Mouse (Mus musculus) megakaryocyte progenitor cell, adult 5-6 weeks (primary cell): ENCODE data around the gene Fam53a. TPM values are rescaled to one million over a fixed set of nuclear protein-coding genes. Genes with fewer than 3 reads are reported as not detected.

Experiments
- ATAC-seq: replicated peaks from 2 replicates; pipeline ENCODE4 v1.8.0; 2016; ENCODE audit warnings: mild to moderate bottlenecking, moderate TSS enrichment, inconsistent platforms; ENCODE audit not compliant: poor library complexity
- total RNA-seq, 2 experiments: library from RNA; stranded (forward) in 1 of 2; stranded (reverse) in 1 of 2; fragments of 157-497, 149-512 nt in 1 of 2; fragments of 200-1000 nt in 1 of 2; gene quantifications; 2 replicates each; pipeline versions ENCODE4 v1.2.3 to v1.2.4; 2015 to 2017

The Fam53a gene
- total RNA-seq, 2 experiments from 2014 or later = 25.9 to 27.6 TPM

GRCm38 (mm10) chr5:33632526-33632925, 3.1 kb upstream of the Fam53a start:
- no peak for ATAC-seq

DNA sequence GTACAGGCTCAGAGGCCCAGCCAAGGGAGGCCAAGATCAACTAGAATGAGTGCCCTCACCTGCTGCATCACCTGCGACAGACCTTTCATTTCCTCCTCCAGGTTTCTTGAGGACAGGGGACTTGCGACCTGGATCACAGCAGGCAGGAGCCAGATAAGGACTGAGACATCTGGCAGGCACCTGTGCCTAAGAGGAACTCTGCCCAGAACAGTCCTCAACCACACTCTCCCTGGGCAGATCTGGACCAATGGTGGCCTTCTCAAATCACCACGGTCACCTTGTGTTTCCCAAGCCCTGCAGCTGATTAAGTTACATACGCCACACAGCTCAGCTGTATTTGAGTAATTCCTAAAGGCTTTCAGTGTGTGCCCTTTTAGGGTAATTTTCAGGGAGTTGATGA, 1.2 kb upstream of the Fam53a start:
- no peak for ATAC-seq

- peak; percentile 33 for ATAC-seq
Observed at GRCm38 (mm10) chr5:33630061-33630460, 626 bp upstream of the Fam53a start.

GRCm38 (mm10) chr5:33628820-33629300, 575 bp downstream of the Fam53a start:
- ATAC-seq = peak; percentile 12

DNA sequence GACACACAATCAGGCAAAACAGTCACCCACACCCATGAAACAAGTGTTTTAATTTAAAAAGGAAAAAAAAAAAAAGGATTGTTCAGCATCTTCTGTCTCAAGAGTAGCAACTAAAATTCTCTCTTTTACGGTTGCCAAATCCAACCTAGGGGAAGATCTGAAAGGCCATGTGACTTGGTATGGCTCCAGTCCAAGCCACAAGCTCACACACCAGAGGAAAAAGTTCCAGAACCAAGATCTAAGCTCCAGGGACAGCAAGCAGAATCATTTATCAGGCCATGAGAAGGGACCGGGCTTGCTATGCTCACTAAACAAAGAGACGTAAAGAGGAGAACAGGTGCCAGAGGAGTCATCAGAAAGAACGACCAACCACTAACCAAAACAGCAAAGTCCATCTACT, 1.5 kb downstream of the Fam53a start:
- no peak for ATAC-seq

DNA sequence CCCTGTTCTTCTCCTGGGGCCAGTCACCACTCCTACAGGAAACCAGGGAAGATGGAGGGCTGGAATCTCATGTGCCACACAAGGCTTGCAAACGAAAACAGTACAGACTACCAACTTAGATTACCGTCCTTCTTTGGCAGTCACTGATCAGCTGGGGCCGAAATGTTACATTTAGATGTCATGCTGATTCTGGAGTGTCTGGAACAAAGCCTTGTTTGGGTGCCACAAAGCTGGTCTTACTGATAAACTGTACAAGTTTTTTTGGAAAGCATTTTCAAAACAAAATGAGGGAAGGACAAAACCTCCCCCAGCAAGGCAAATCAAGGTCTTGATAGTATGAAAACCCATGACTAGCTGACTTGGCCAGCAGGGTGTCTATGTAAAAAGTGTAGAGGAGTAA, 5.7 kb downstream of the Fam53a start:
- ATAC-seq = no peak

DNA sequence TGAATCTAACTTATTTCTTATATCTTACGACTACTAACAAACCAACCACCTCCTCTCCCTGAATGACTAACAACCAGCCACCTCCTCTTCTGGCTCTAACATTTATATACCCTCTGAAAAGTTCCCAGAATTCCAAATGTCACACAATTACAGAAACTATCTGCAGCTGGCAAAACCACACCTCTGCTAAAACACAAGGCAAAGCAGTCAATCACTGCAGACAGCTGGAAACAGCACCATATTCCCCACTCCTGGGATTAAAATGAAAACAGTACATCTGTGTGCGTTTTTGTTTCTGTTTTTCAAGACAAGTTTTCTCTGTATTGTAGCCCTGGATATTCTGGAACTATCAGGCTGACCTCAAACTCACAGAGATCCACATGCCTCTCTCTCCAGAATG, 6.8 kb downstream of the Fam53a start:
- no peak for ATAC-seq

- ATAC-seq = no peak
Observed at GRCm38 (mm10) chr5:33614391-33614790, 15.0 kb downstream of the Fam53a start.

GRCm38 (mm10) chr5:33611795-33612194, 17.6 kb downstream of the Fam53a start:
- no peak for ATAC-seq

GRCm38 (mm10) chr5:33609226-33609625, 20.2 kb downstream of the Fam53a start:
- ATAC-seq = no peak

- no peak for ATAC-seq
Observed at GRCm38 (mm10) chr5:33607434-33607833, 22.0 kb downstream of the Fam53a start.

GRCm38 (mm10) chr5:33606631-33607030, 22.8 kb downstream of the Fam53a start:
- no peak for ATAC-seq

- ATAC-seq = no peak
Observed at GRCm38 (mm10) chr5:33605314-33605713, 24.1 kb downstream of the Fam53a start.

DNA sequence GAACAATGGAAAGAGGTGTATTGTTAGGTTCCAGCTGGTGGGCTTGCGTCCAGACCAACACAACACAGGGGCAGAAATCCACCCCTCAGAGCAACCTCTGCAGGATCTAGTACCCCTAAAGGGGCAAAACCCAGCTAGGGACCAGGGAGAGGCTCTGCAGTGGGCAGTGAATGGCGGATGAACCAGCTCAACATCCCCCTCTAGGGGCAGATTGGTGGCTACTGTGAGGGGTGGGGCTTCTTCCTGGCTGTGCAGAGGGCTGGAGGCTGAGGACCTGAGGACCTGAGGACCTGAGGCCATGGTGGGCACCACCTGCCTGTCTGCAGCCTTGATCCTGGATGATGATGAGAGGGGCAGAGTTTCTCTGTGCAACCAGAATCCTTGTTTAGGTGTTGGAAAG, 35.8 kb downstream of the Fam53a start:
- peak; percentile 82 for ATAC-seq

GRCm38 (mm10) chr5:33589221-33589888, 40.1 kb downstream of the Fam53a start:
- peak; percentile 88 for ATAC-seq

DNA sequence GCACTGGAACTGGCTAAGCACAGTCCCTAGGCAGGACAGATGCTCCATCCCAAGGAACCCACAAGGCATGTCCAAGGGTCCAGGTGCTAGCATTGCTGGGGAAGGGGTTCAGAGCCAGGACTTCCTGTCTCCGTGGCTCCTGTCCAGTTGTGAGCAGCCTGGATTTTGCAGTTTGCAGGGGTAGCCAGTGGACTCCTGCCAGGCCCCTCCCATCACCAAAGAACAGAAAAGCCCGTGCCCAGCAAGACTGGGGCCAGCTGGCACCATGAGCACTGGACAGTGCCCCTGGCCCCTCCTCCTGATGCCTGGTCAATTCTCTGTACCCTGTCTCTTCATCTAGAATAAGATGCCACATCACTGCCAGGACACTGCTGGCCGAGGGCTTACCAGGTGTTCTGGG, 41.4 kb downstream of the Fam53a start:
- no peak for ATAC-seq

DNA sequence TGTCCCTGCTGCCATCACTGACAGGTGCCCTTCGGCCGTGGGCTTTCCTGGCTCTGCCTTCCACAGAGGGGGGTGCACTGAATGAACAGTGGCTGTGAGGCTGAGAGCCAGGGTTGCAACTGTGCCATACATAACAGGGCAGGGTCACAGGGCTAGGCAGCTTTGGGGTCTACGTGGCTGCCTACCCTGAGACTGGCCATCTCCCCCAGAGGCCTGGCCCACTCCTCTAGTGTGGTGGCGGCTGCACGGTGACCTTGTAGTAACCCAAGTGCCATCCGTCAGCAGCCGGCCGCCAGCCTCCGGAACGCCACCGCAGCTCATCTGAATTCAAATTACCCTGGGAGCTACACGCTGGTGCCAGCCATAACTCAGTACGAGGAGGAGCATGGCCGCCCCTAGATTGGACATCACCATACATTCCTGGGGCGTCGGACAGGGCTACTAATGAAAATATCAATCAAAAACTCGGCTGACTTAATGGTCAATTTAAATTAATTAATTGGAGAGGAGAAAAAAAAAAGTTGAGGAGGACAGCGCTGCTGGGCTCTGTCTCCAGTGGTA, 41.9 kb downstream of the Fam53a start:
- no peak for ATAC-seq

GRCm38 (mm10) chr5:33580336-33580735, 49.1 kb downstream of the Fam53a start:
- no peak for ATAC-seq

DNA sequence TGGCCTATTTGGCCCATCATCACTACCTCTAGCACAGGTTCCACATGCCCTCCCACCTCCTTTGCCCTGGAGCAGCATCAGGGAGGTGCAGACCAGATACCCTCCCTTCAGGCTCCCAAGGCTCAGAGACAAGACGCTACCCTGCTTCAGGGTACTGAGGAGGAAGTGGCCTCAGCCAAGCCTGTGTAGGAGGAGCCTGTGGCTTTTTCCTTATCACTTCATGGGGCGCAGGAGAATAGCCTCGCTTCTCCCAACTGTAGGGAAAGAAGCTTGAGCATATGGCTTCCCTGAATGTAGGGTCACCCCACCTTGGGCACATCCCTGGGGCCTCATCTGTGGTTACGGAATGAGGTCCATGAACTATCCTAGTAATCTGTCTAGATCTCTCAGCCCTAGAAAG, 55.2 kb downstream of the Fam53a start:
- ATAC-seq = peak; percentile 29; the same call in 1 of the 2 replicates

- no peak for ATAC-seq
Observed at GRCm38 (mm10) chr5:33565886-33566285, 63.5 kb downstream of the Fam53a start.

DNA sequence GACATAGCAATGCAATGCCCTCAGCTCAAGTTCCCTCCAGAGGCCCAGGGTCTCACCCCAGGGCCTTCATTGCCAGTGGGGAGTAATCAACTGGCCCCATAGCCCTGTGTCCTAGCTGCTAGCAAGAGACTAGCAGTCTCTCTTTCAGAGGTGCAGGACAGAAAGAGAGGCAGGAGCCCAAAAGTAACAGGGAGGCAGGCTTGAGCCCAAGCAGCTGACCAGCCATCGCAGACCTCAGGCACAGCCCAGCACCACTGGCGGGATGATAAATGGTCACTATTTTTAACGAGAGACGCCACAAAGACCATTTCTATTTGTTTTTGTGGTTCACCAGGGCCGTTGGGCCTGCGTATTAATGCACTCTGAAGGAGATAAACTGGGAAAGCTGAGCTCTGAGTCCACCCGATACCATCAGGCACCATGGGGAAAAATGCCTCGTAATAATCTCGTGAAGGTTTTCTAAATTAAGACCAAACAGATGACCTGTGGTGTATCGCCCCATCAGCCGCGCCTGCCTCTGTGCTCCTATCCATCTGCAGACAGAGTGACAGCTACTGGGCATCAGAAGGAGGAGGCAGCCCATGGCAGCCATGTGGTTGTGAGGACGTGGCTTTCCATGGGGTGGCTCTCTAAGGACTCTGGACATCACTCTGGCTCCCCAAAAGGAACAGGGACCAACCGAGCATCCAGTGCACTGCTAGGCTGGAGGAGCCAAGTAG, 73.0 kb downstream of the Fam53a start:
- ATAC-seq = no peak
